Mouse (Mus musculus): Measurements from ENCODE around the gene Gm45521.
A peak's percentile ranks its signal among the peaks of the same experiment; 100 is the strongest.

Gm45521 gene

DNA sequence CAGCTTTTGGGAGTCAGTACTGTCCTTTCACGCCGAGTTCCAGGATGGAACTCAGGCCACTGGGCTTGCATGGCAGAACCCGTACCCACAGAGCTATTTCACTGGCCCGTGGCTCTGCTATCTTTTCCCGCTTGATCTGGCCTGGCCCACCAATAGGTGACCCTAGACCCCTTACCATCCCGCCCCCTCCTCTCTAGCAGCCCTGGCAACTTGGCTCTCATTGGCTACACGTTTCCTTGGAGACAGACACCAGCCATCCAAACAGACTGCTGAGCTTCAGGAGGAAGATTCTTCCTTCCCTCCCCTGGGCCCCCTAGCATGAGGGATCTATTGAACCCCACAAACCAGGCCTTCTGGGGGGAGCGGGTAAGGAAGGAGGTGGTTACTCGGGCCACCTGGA, at the start of gene Gm45521:
Gene Gm45521, plus strand, starts transcription at position 240 of the 400 bp plus-strand sequence.
- DNase-seq (ENCODE audit: low spot score) = no peak

DNA sequence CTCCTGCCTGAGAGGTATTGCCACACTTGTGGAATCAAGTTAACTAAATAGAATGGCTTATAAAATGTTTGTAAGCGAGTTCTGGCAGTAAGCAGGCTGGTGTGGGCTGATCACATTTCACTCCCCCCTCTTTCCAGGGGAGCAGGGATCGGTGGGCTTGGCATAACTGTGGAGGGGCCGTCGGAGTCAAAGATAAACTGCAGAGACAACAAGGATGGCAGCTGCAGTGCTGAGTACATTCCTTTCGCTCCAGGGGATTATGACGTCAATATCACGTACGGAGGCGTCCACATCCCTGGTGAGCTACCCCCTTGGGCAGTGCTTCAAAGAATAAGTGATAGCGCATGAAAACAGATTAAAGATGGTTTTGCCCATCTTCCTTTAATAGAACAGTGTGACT, 47.6 kb upstream of the Gm45521 start:
- DNase-seq (ENCODE audit: low spot score) = no peak

DNA sequence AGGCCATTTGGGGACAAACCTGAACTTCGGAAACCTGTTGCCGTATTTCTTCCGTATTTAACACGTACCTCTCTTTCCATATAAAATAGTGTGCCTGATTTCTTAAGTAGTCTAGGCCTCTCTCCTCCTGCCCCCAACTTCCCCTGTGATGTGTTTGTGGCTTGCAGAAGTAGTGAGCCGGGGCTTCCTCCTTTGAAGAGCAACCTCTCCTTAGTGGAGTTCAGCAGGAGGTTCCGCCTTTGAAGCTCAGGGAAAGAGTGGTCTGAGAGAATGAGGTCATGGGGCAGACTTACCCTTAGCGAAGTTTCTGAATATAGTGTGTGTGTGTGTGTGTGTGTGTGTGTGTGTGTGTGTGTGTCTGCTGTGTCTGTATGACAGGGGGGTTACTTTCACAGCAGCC, 43.2 kb upstream of the Gm45521 start:
- DNase-seq (ENCODE audit: low spot score) = peak; percentile 32

GRCm38 (mm10) chr14:7914461-7914860, 42.6 kb upstream of the Gm45521 start:
- no peak for DNase-seq (ENCODE audit: low spot score)

GRCm38 (mm10) chr14:7918150-7918991, 38.7 kb upstream of the Gm45521 start:
- no peak for DNase-seq (ENCODE audit: low spot score)

DNA sequence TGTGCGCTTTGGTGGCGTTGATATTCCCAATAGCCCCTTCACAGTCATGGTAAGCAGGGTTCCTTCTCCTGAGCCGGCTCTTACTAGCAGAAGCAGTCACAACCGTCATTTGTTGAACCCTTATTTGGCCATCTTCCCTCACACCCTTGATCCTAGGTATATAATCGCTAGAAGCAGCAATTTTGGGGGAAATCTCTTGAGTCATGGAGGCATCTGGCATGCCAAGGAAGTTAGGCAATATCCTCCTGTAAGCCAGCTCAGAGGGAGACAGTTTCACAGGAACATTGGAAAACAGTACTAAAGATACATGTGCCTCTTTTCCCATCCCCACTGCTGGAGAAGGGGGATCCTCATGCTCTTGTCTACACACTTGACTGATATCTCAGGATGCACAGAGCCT, 37.8 kb upstream of the Gm45521 start:
- DNase-seq (ENCODE audit: low spot score) = no peak

DNA sequence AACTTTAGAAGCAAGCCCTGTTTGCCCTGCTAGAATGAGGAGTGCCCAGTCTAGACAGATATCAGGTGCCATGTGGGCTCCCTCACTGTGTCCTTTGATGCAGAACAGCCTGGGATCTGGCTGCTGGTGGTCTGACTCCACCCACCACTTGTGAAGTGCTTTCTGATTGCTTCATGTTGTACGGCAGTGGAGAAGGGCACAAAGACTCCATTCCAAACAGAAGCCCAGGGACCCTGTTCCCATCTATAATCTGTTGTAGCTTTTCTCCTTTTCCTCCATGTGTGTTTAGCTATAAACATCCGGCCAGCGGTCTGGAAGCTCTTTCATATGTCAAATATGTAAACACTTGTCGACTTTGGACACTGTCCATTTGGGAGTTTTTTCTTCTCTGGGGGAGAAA, 37.2 kb upstream of the Gm45521 start:
- no peak for DNase-seq (ENCODE audit: low spot score)

- no peak for DNase-seq (ENCODE audit: low spot score)
These were observed 35.6 kb upstream of the Gm45521 start for GRCm38 (mm10) chr14:7921459-7921858.

- no peak for DNase-seq (ENCODE audit: low spot score)
These were observed 33.5 kb upstream of the Gm45521 start for GRCm38 (mm10) chr14:7923635-7924034.

- DNase-seq (ENCODE audit: low spot score) = no peak
These were observed 28.7 kb upstream of the Gm45521 start for GRCm38 (mm10) chr14:7928362-7928761.

DNA sequence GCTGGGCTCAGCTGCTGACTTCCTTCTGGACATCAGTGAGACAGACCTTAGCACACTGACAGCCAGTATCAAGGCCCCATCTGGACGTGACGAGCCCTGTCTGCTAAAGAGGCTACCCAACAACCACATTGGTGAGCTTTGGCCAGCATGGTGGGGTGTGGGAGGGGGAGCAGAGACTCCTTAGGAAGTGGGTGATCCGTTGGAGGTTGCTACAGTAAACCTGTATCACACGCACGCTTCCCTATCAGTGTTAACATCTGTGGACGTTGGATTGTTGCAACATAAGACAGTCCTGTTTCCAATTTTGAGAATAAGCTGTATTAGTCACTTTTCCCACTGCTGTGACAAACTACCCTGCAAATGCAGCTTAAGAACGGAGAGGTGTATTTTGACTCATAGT, 28.1 kb upstream of the Gm45521 start:
- DNase-seq (ENCODE audit: low spot score) = no peak

- no peak for DNase-seq (ENCODE audit: low spot score)
These were observed 24.9 kb upstream of the Gm45521 start for GRCm38 (mm10) chr14:7932151-7932550.

- DNase-seq (ENCODE audit: low spot score) = no peak
These were observed 22.9 kb upstream of the Gm45521 start for GRCm38 (mm10) chr14:7934166-7934565.

GRCm38 (mm10) chr14:7937052-7937630, 19.9 kb upstream of the Gm45521 start:
- DNase-seq (ENCODE audit: low spot score) = peak; percentile 26

- DNase-seq (ENCODE audit: low spot score) = no peak
These were observed 18.0 kb upstream of the Gm45521 start for GRCm38 (mm10) chr14:7938809-7939784.

DNA sequence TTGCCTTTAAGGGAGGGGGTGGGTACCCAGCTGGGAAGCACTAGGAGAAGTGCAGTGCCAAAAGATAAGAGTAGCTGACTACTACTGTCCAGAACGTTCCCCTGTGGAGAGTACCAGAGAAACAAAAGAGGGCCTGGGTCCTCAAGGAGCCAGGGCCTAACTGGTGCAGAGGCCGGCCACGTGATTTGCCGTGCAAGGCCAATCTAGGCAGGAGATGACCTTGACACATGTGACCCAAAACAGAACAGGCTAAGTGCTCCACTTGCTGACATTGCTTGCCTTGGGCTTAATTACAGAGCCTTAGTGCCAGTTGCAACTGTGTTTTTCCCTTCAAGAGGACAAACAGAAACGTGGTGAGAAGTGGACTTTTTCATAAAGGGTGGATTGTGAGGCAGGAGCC, 15.7 kb upstream of the Gm45521 start:
- no peak for DNase-seq (ENCODE audit: low spot score)

GRCm38 (mm10) chr14:7943101-7943800, 13.8 kb upstream of the Gm45521 start:
- peak; percentile 43 for DNase-seq (ENCODE audit: low spot score)

DNA sequence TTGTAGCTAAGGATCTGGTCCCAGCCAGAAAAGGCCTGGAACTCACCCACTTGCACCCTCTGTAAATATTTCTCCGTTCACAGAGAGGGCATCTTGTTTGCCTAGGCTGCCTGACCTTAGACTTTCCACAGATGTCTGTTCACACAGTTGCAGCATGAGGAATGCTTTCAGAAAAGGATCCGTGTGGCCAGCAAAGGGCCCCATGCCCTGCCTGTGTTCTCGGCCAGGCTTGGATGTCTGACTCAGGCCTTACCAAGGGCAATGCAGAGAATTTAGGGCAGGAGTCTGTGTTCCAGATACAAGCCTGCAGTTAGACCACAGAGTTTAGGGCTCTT, 13.3 kb upstream of the Gm45521 start:
- DNase-seq (ENCODE audit: low spot score) = no peak

DNA sequence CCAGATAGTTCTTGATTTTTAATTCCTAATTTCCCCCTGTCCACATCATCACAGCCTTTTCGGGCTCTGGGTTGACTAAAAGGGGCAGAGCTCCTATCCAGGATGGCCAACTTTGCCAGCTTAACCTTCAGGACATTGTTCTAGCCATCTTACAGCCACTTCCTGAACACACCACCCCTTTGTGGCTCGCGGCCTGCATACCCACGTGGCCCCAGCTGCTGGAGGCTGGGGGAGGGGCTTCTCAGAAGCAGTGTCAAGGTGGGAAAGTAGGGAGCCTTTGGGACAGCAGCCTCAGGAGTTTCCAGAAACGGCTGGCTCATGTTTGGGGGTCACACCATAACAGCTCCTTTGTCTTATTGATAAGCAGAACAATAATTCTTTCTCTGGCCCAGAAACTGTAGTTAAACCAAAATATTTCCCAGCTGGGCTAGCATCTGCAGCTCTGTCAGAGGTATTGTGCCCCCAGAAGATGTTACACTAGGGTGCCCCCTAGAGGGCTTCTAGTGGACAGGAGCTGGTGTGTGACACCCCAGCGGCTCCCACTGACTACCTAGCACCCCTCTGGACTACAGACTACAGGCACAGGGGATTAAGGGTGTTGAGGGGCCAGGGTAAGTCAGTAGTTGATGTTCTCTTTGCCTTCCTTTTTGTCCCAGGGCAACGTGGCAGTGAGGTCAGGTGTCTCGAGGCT, 12.6 kb upstream of the Gm45521 start:
- DNase-seq (ENCODE audit: low spot score) = peak; percentile 71

DNA sequence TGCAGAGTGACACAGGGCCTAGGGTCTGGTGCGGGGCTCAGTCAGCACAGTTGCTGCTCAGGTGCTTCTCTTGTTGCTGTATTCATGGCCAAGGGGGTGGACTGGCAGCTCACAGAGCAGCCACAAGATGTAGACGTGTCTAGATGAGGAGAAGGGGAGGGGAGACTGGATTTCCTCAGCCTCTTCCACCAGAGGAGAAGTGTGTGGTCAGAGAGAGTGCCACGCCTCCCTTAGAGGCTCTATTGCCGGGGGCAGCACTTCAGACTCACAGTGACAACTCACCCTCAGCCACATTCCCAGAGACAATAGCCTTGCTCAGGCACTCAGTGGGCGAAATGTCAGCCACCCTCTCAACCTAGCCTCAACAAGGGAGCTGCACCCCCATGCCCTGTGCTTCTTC, 11.8 kb upstream of the Gm45521 start:
- DNase-seq (ENCODE audit: low spot score) = no peak

- DNase-seq (ENCODE audit: low spot score) = no peak
These were observed 5.9 kb upstream of the Gm45521 start for GRCm38 (mm10) chr14:7951234-7951633.
